Mouse (Mus musculus) adrenal gland, adult 18-20 months (tissue): ENCODE data around the gene Eif3d. TPM values are rescaled to one million over a fixed set of nuclear protein-coding genes. Genes with fewer than 3 reads are reported as not detected.
"Not testable (repeated sequence)": the region's sequence is repeated elsewhere in the genome, so short reads cannot be mapped to it uniquely, and the experiment has no call there.

Source experiments
- DNase-seq, 2 experiments: peaks; one replicate each; pipeline ENCODE4 v3.0.0; 2021 to 2022; ENCODE audit warnings: low spot score in 2 of 2
- long read RNA-seq, 2 experiments: library from polyadenylated mRNA; stranded (forward); transcript quantifications; one replicate each; pipeline ENCODE4 v2.0.0; 2021
- total RNA-seq, 2 experiments: library from RNA; stranded (reverse); gene quantifications; 1 replicate in 1 of 2; 2 replicates in 1 of 2; pipeline ENCODE4 v1.2.3; 2021

The Eif3d gene
- 100 to 1,000 TPM; 149 to 156 TPM for total RNA-seq
- long read RNA-seq, experiment 1, transcript Eif3d-201 (15 exons, 1,899 nt): major isoform, 106 of 129 reads
- long read RNA-seq, experiment 1, partial matches to known transcripts: 3 of 129 reads
- long read RNA-seq, experiment 1, other reads (novel, unspliced or antisense): 20 of 129 reads
- long read RNA-seq, experiment 2, transcript Eif3d-201 (15 exons, 1,899 nt): major isoform, 237 of 276 reads
- long read RNA-seq, experiment 2, partial matches to known transcripts: 17 of 276 reads
- long read RNA-seq, experiment 2, other reads (novel, unspliced or antisense): 22 of 276 reads

- peak; percentile 97 for DNase-seq
Observed at GRCm38 (mm10) chr15:77970470-77971292, at the start of gene Eif3d. TSS of gene Eif3d (minus strand) at chr15:77970813.

GRCm38 (mm10) chr15:78014046-78014445 is 43.4 kb upstream of the Eif3d start:
- no peak for DNase-seq

GRCm38 (mm10) chr15:78008206-78008605 is 37.6 kb upstream of the Eif3d start:
- DNase-seq: not testable (repeated sequence)

- no peak for DNase-seq
Observed at GRCm38 (mm10) chr15:78003929-78004328, 33.3 kb upstream of the Eif3d start.

- DNase-seq: no peak
Observed at GRCm38 (mm10) chr15:78001400-78001799, 30.8 kb upstream of the Eif3d start.

GRCm38 (mm10) chr15:77988541-77988940 is 17.9 kb upstream of the Eif3d start:
- peak; percentile 62 to 72 for DNase-seq

- DNase-seq: no peak
Observed at GRCm38 (mm10) chr15:77983391-77983790, 12.8 kb upstream of the Eif3d start.

- DNase-seq: peak; percentile 78 to 86
Observed at GRCm38 (mm10) chr15:77982195-77982939, 11.8 kb upstream of the Eif3d start.

- DNase-seq: peak in 1 of 2 experiments; percentile 45
Observed at GRCm38 (mm10) chr15:77981181-77981680, 10.6 kb upstream of the Eif3d start.

GRCm38 (mm10) chr15:77979427-77979865 is 8.8 kb upstream of the Eif3d start:
- no peak for DNase-seq

- DNase-seq: peak; percentile 45 to 47
Observed at GRCm38 (mm10) chr15:77977663-77978062, 7.0 kb upstream of the Eif3d start.

- DNase-seq: no peak
Observed at GRCm38 (mm10) chr15:77974165-77974841, 3.7 kb upstream of the Eif3d start.

- DNase-seq: no peak
Observed at GRCm38 (mm10) chr15:77969940-77970469, 608 bp downstream of the Eif3d start.

GRCm38 (mm10) chr15:77965117-77965528 is 5.5 kb downstream of the Eif3d start:
- DNase-seq: no peak

GRCm38 (mm10) chr15:77962447-77962846 is 8.2 kb downstream of the Eif3d start:
- no peak for DNase-seq

- DNase-seq: no peak
Observed at GRCm38 (mm10) chr15:77960693-77961092, 9.9 kb downstream of the Eif3d start.

- no peak for DNase-seq
Observed at GRCm38 (mm10) chr15:77958071-77958470, 12.5 kb downstream of the Eif3d start.

GRCm38 (mm10) chr15:77957625-77958024 is 13.0 kb downstream of the Eif3d start:
- DNase-seq: no peak

- DNase-seq: peak; percentile 76 to 78
Observed at GRCm38 (mm10) chr15:77956404-77956901, 14.2 kb downstream of the Eif3d start, which contains the start of gene Foxred2. TSS of gene Foxred2 (minus strand) at chr15:77956722.
